Mouse (Mus musculus): ENCODE measurements around the gene Tmc6. TPM values are rescaled to one million over a fixed set of nuclear protein-coding genes. Genes with fewer than 3 reads are reported as not detected.
"Not testable (repeated sequence)": the region's sequence is repeated elsewhere in the genome, so short reads cannot be mapped to it uniquely, and the experiment has no call there.

Tmc6 gene
- polyA plus RNA-seq, 1 experiment from 2014 or later: 6.0 TPM

DNA sequence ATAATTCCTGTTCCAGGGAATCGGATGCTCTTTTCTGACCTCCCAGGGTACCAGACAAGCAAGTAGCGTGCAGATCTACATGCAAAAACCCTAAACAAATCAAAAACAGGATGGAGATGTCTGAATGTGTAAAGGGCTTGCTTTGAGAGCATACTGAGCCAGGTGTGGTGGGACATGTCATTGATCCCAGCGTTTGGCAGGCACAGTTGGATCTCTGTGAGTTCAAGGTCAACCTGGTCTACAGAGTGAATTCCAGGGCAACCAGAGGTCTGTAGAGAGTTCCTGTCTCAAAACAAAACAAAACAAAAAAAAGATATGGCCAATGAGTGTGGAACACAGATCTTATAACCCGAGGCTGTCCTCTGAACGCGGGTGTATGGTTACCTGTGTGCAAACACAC is 41.4 kb upstream of the Tmc6 start:
- 94% methylated on average over 6 of the region's 6 CpGs for WGBS
- no peak overlapping the region for H3K4me3 ChIP-seq

GRCm38 (mm10) chr11:117822728-117823241 is 40.8 kb upstream of the Tmc6 start:
- ATAC-seq (ENCODE audit: low FRiP score, low read depth): no peak
- Histone ChIP-seq H3K4me1 (replicated peaks) (peaks cover 26% of the 10 kb centered on the region), H3K4me3 (no peak overlapping the region), H3K9me3 (no peaks in the 10 kb centered on the region), H3K27me3 (no peaks in the 10 kb centered on the region), H3K9ac (no peak overlapping the region), H3K27ac (replicated peaks) (no peak overlapping the region), H3K4me2 (no peak overlapping the region), H3K36me3 (no peaks in the 10 kb centered on the region)
- 79% methylated on average over 7 of the region's 7 CpGs for WGBS

More for the DNA sequence above, 41.4 kb upstream of the Tmc6 start:
- ATAC-seq (ENCODE audit: low FRiP score, low read depth): no peak
- Histone ChIP-seq H3K27ac (replicated peaks) (no peak overlapping the region), H3K27me3 (no peaks in the 10 kb centered on the region), H3K4me2 (no peak overlapping the region; the same call in 1 of the 2 replicates), H3K9ac (no peak overlapping the region), H3K36me3 (no peaks in the 10 kb centered on the region), H3K4me1 (replicated peaks) (peaks cover 31% of the 10 kb centered on the region), H3K9me3 (no peaks in the 10 kb centered on the region)

DNA sequence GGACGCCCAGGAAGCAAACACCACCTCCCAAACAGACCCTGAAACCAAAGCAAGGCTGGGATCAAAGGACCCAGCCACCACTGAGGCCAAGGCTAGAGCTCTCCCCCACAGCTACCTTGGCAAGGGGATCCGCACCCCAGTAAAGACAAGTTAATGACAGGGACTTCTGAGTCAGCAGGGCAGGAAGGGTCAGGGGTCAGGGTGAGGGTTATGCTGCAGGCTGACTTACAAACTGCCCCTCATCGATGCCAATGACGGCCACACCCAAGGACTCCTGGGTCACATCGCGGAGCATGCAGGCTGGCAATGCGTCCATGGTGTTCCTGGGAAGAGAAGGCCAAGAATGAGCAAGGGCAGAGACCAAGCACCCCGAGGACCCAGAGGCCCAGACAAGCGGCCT is 39.9 kb upstream of the Tmc6 start:
- Histone ChIP-seq H3K27ac (replicated peaks) (no peak overlapping the region), H3K4me1 (replicated peaks) (peaks cover 26% of the 10 kb centered on the region), H3K4me2 (no peak overlapping the region), H3K27me3 (no peaks in the 10 kb centered on the region), H3K9me3 (no peaks in the 10 kb centered on the region), H3K4me3 (no peak overlapping the region), H3K9ac (no peak overlapping the region), H3K36me3 (no peaks in the 10 kb centered on the region)
- no peak for ATAC-seq (ENCODE audit: low FRiP score, low read depth)
- 86% methylated on average over 9 of the region's 9 CpGs for WGBS

- Histone ChIP-seq H3K4me2 (no peak overlapping the region), H3K9ac (no peak overlapping the region), H3K4me3 (no peak overlapping the region), H3K36me3 (no peaks in the 10 kb centered on the region), H3K4me1 (replicated peaks) (peaks cover 12% of the 10 kb centered on the region), H3K27ac (replicated peaks) (no peak overlapping the region), H3K27me3 (no peaks in the 10 kb centered on the region), H3K9me3 (no peaks in the 10 kb centered on the region)
- ATAC-seq (ENCODE audit: low FRiP score, low read depth): no peak
- 88% methylated on average over 7 of the region's 7 CpGs for WGBS
These were observed 38.2 kb upstream of the Tmc6 start for GRCm38 (mm10) chr11:117820173-117820572.

GRCm38 (mm10) chr11:117819095-117819494 is 37.1 kb upstream of the Tmc6 start:
- Histone ChIP-seq H3K4me2 (no peak overlapping the region), H3K4me1 (replicated peaks) (peaks cover 3% of the 10 kb centered on the region), H3K36me3 (no peaks in the 10 kb centered on the region), H3K27me3 (no peaks in the 10 kb centered on the region), H3K9me3 (no peaks in the 10 kb centered on the region), H3K4me3 (no peak overlapping the region), H3K27ac (replicated peaks) (no peak overlapping the region), H3K9ac (no peak overlapping the region)
- WGBS: 60% methylated on average over 8 of the region's 8 CpGs
- ATAC-seq (ENCODE audit: low FRiP score, low read depth): no peak

GRCm38 (mm10) chr11:117816389-117816996 is 34.5 kb upstream of the Tmc6 start:
- no peak overlapping the region for H3K4me2 ChIP-seq
- no peak overlapping the region for H3K9ac ChIP-seq
- no peak overlapping the region for H3K4me3 ChIP-seq
- no peaks in the 10 kb centered on the region for H3K27me3 ChIP-seq
- no peak overlapping the region for H3K27ac ChIP-seq (replicated peaks)
- WGBS: 88% methylated on average over 13 of the region's 13 CpGs
- no peaks in the 10 kb centered on the region for H3K36me3 ChIP-seq
- no peak for ATAC-seq (ENCODE audit: low FRiP score, low read depth)
- no peaks in the 10 kb centered on the region for H3K9me3 ChIP-seq
- no peaks in the 10 kb centered on the region; the same call in 1 of the 2 replicates for H3K4me1 ChIP-seq (replicated peaks)

- not testable (repeated sequence) for H3K27me3 ChIP-seq; H3K27ac ChIP-seq (replicated peaks); H3K36me3 ChIP-seq; H3K4me1 ChIP-seq (replicated peaks); H3K9me3 ChIP-seq; ATAC-seq (ENCODE audit: low FRiP score, low read depth); H3K9ac ChIP-seq; H3K4me2 ChIP-seq; H3K4me3 ChIP-seq
- WGBS: 88% methylated on average over 9 of the region's 9 CpGs
These were observed 33.9 kb upstream of the Tmc6 start for GRCm38 (mm10) chr11:117815850-117816249.

GRCm38 (mm10) chr11:117814704-117815366 is 32.8 kb upstream of the Tmc6 start:
- no peak for ATAC-seq (ENCODE audit: low FRiP score, low read depth)
- Histone ChIP-seq H3K36me3 (no peaks in the 10 kb centered on the region), H3K9me3 (no peaks in the 10 kb centered on the region), H3K4me1 (replicated peaks) (peaks cover 15% of the 10 kb centered on the region), H3K4me2 (no peak overlapping the region), H3K4me3 (no peak overlapping the region), H3K27me3 (peaks cover 5% of the 10 kb centered on the region), H3K9ac (no peak overlapping the region), H3K27ac (replicated peaks) (no peak overlapping the region)
- WGBS: 91% methylated on average over 6 of the region's 6 CpGs

GRCm38 (mm10) chr11:117813867-117814266 is 31.9 kb upstream of the Tmc6 start:
- H3K36me3 ChIP-seq: no peaks in the 10 kb centered on the region
- no peak for ATAC-seq (ENCODE audit: low FRiP score, low read depth)
- peaks cover 14% of the 10 kb centered on the region for H3K27me3 ChIP-seq
- no peak overlapping the region for H3K4me3 ChIP-seq
- no peak overlapping the region for H3K9ac ChIP-seq
- no peak overlapping the region for H3K27ac ChIP-seq (replicated peaks)
- H3K4me2 ChIP-seq: no peak overlapping the region
- peaks cover 23% of the 10 kb centered on the region for H3K4me1 ChIP-seq (replicated peaks)
- WGBS: 78% methylated on average over 5 of the region's 5 CpGs
- no peaks in the 10 kb centered on the region for H3K9me3 ChIP-seq

DNA sequence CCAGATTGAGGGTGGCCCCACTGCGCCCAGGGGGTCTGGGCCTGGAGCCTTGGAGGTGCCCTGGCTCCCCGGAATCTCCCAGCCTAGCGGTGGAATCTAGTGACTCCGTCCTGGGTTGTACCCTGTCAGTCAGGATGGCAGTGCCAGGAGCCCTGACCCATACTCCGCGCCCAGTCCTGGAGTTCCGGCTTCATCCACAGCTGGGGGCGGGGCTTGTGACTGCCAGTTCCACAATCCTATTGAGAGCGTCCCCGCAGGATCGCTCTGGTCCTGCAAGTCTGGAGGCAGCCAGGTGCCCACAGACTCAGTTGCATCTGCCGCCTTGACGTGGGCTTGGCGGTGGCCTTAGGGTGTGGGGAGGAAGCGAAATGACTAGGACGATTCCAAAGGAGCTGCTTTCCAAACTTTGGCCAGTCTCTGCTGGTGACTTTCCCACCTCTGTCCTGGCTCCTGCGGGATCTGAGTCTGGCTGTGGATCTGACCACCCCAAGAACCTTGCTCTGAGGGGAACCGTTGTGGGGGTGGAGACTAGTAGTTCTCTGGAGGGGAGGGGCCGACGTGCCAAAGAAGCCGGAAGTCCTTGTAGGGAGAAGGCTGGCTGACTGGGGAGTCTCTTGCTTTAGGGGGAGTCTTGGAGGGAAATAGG is 28.5 kb upstream of the Tmc6 start:
- peak overlapping the region; percentile 54 for H3K9ac ChIP-seq
- under 1% methylated on average over 21 of the region's 21 CpGs for WGBS
- H3K9me3 ChIP-seq: no peaks in the 10 kb centered on the region

DNA sequence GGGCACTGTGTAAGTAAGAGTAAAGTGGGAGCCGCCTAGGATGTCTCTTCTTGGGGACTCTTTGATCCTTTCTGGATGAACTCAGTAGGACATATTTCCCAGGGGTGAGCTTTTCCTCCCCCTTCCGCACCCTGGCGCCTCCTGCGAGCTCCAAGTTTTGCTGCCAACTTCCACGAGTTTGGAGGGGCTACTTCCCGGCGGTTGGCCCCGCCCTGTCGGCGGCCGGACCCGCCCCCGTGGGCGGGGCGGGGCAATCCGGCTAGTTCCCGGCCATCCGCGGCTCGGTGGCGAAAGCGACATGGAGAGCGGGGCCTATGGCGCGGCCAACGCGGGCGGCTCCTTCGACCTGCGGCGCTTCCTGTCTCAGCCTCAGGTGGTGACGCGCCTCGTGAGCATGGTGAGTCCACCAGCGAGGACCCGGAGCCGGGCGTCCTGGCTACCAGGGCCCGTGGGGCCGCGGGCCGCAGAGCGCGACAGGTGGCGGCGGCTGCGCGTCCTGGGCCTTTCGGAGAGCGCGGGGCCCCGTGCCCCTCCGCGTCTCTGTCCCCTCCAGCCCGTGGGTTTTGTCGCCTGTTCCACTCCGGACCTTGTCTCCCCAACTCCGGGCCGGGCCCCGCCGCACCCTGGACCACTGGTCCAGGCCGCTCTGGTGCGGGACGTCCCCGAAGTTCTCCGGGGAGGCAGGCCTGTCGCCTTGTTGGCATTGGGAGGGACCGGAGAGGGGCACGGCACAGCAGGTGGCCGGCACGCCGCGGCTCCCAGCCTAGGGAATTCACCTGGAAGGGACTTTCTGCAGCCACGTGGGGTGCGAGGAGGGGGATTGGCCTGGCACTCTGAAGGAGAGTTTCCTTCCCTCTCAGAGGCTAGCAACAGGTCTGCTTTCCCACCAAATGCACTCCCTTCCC is 27.7 kb upstream of the Tmc6 start, which contains the start of the genes Gm20708 and Syngr2:
Gene Gm20708 (plus strand): TSS at position 262 of the 905 bp plus-strand sequence.
Gene Syngr2 (plus strand): TSS at position 262 of the 905 bp plus-strand sequence.
- no peaks in the 10 kb centered on the region for H3K9me3 ChIP-seq
- peaks cover 23% of the 10 kb centered on the region for H3K4me1 ChIP-seq (replicated peaks)
- no peak within 1 kb of the TSS for H3K27ac ChIP-seq (replicated peaks)
- H3K27me3 ChIP-seq: peaks cover 21% of the 10 kb centered on the region
- peak within 1 kb of the TSS; percentile 54 for H3K9ac ChIP-seq
- under 1% methylated on average over 71 of the region's 75 CpGs for WGBS
- H3K4me2 ChIP-seq: peak within 1 kb of the TSS; percentile 93
- H3K36me3 ChIP-seq: no peaks in the 10 kb centered on the region
- ATAC-seq (ENCODE audit: low FRiP score, low read depth): peak; percentile 75
- H3K4me3 ChIP-seq: peak within 1 kb of the TSS; percentile 68

More for the DNA sequence above, 28.5 kb upstream of the Tmc6 start:
- no peaks in the 10 kb centered on the region for H3K36me3 ChIP-seq
- peak; percentile 76 for ATAC-seq (ENCODE audit: low FRiP score, low read depth)
- peaks cover 21% of the 10 kb centered on the region for H3K27me3 ChIP-seq
- peak overlapping the region; percentile 93 for H3K4me2 ChIP-seq
- peaks cover 23% of the 10 kb centered on the region for H3K4me1 ChIP-seq (replicated peaks)
- H3K4me3 ChIP-seq: peak overlapping the region; percentile 68
- H3K27ac ChIP-seq (replicated peaks): no peak overlapping the region
